Mouse (Mus musculus) E14TG2a.4 (cell line): ENCODE measurements at regions not wholly inside any gene's neighbourhood (a gene's known extent, or its start where the extent isn't known, plus 50 kb on each side); places are given as distances from the start of the nearest gene placed in this dataset.

Source experiments
- CTCF ChIP-seq: conservative IDR thresholded peaks from 2 replicates; pipeline ENCODE4 v1.5.1; 2014; ENCODE audit warnings: low read length
- NANOG ChIP-seq: IDR thresholded peaks from 2 replicates; pipeline ENCODE4 v1.6.1; 2014; ENCODE audit warnings: borderline replicate concordance, low read length, mixed read lengths
- POU5F1 ChIP-seq: IDR thresholded peaks from 2 replicates; pipeline ENCODE4 v1.6.1; 2014; ENCODE audit warnings: low read length, borderline replicate concordance

DNA sequence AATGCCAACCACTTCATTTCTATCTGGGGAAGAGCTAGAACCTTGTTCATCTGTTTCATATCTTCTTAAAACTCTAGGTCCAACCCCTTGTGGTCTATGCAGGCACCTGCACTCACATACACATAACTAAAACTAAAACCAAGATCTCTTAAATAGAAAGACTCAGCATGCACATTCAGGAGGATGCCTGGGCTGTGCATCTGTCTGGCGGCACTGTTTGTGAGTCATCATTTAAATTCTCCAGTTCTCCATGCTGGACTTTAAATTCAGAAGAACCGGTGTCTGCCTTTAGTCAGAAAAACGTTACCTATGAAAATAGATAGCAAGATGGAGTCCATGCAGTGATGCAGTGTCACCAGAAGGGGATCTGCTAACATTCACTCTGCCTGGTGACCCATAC, 314.5 kb downstream of the Hs3st1 start:
- TF ChIP-seq CTCF (no peak), NANOG (no peak), POU5F1 (no peak)
